Mouse (Mus musculus) sigmoid colon, adult 10 weeks (tissue): ENCODE data around the gene Ntng1. TPM values are rescaled to one million over a fixed set of nuclear protein-coding genes. Genes with fewer than 3 reads are reported as not detected.

Experiments
- polyA plus RNA-seq: library from polyadenylated mRNA; stranded (reverse); fragments of 350-450 nt; fragmentation: Illumina TruSeq; extraction: RNeasy Lipid Tissue Mini Kit (QIAGEN cat#74804); gene quantifications from one replicate; pipeline ENCODE4 v1.2.3, GENCODE M21; 2014; ENCODE audit warnings: low read depth, low replicate concordance

Ntng1 gene
- 0.73 TPM for polyA plus RNA-seq

DNA sequence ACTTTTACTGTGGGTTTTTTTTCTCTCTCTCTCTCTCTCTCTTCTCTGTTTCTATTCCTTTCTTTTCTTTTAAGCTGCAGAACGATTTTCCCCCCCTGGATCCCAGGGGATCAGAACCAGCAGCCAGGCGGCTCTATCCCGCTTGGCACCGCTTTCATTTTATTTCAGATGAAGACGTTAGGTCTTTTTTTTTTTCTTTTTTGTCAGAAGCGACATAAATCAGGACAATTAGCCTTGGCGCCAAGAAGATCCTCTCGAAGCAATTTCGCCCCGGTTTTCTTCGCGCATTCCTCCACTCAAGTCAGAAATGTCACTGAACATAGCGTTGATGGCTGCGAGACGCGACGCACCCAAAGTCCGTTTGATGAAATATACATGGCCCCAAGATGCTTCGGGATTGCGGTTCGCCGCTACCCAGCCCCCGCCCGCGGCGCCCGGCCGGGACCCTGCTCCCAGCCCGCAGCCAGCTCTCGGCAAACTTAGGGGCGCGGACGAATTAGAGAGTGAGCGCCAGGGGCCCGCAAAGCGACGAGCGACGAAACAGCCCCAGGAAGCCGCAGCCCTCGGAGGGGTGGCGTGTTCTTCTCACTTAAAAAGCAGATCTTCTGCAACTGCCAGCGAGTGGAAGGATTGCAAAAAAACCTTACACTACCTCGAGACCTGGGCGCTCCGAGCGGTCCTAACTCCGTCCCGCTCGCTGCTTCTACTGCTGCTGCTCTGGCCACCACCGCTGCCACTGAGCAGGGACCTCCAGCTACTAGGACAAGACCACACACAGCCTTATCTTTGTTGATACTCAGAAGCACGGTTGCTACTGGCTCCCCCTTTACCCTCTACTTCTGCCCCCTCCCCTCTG is at the start of gene Ntng1:
Gene Ntng1, minus strand, starts transcription at position 806 of the 856 bp plus-strand sequence.

Other genes with a start within 250 kb of the Ntng1 start
- gene Prmt6, start 107.0 kb upstream of the Ntng1 start, polyA plus RNA-seq: 17.4 TPM